Mouse (Mus musculus) C2C12 (cell line): ENCODE data around the gene Treh.

Source experiments
- CTCF ChIP-seq: IDR thresholded peaks from one replicate; pipeline ENCODE4 v1.5.1; 2011; ENCODE audit not compliant: control insufficient read depth, insufficient read depth, insufficient read length
- MAX ChIP-seq: IDR thresholded peaks from one replicate; pipeline ENCODE4 v1.6.1; 2011; ENCODE audit warnings: mild to moderate bottlenecking, control low read depth
- MYOD1 ChIP-seq: IDR thresholded peaks from one replicate; pipeline ENCODE4 v1.6.1; 2011; ENCODE audit warnings: low read depth; ENCODE audit not compliant: control insufficient read depth, insufficient read length
- USF1 ChIP-seq: IDR thresholded peaks from one replicate; pipeline ENCODE4 v1.6.1; 2011; ENCODE audit warnings: low read depth, mild to moderate bottlenecking, control low read depth, moderate library complexity

- TF ChIP-seq CTCF = no peak
- TF ChIP-seq USF1 = no peak
- TF ChIP-seq MAX = no peak
- TF ChIP-seq MYOD1 = no peak
Observed at GRCm38 (mm10) chr9:44723008-44723407, 50.0 kb downstream of the Treh start.
